Mouse (Mus musculus) G1E (cell line): ENCODE measurements at regions not wholly inside any gene's neighbourhood (a gene's known extent, or its start where the extent isn't known, plus 50 kb on each side); places are given as distances from the start of the nearest gene placed in this dataset.

Experiments used
- CTCF ChIP-seq: IDR thresholded peaks from 2 replicates; pipeline ENCODE4 v1.5.1; 2012; ENCODE audit warnings: low read depth, low read length, inconsistent platforms, mixed read lengths
- GATA1 ChIP-seq: IDR thresholded peaks from 2 replicates; pipeline ENCODE4 v1.6.1; 2012; ENCODE audit warnings: borderline replicate concordance, low read length, inconsistent platforms, mixed read lengths
- TAL1 ChIP-seq: conservative IDR thresholded peaks from 2 replicates; pipeline ENCODE4 v1.6.1; 2012; ENCODE audit warnings: low read depth, low read length, inconsistent platforms, mixed read lengths

DNA sequence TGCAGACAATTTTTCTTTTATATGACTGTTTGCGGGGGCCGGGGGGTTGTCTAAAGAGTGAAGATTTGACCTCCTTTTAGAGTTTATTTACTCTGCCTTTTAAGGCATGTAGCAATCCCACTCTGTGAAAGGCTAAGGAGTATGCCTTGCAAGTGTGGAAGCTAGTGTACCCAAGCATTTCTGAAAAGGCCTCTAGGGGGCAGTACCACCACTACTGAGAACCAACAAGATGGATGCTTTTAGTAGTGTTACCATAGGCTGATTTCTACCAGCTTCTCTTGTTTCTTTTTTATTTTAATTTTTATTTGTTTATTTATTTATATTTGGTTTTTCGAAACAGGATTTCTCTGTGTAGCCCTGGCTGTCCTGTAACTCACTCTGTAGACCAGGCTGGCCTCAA, 110.9 kb upstream of the Hmga2 start:
- TF ChIP-seq CTCF (no peak), GATA1 (no peak), TAL1 (no peak)
